Mouse (Mus musculus): ENCODE measurements around the gene Slmap. TPM values are rescaled to one million over a fixed set of nuclear protein-coding genes. Genes with fewer than 3 reads are reported as not detected.
"Not testable (repeated sequence)": the region's sequence is repeated elsewhere in the genome, so short reads cannot be mapped to it uniquely, and the experiment has no call there.

Gene Slmap
- polyA plus RNA-seq, 1 experiment = 13.3 TPM

- 69% methylated on average over 2 of the region's 2 CpGs for WGBS
- no peak for DNase-seq (ENCODE audit: low read depth, low spot score)
These were observed 102.4 kb downstream of the Slmap start for GRCm38 (mm10) chr14:26432320-26432719.

- WGBS = 87% methylated on average over 2 of the region's 2 CpGs
- DNase-seq (ENCODE audit: low read depth, low spot score) = no peak
These were observed 102.8 kb downstream of the Slmap start for GRCm38 (mm10) chr14:26431919-26432318.

- DNase-seq (ENCODE audit: low read depth, low spot score) = no peak
- 42% methylated on average over 2 of the region's 2 CpGs for WGBS
These were observed 114.5 kb downstream of the Slmap start for GRCm38 (mm10) chr14:26420231-26420630.

- WGBS = 78% methylated on average over 5 of the region's 5 CpGs
- no peak for DNase-seq (ENCODE audit: low read depth, low spot score)
These were observed 116.8 kb downstream of the Slmap start for GRCm38 (mm10) chr14:26417956-26418355.

DNA sequence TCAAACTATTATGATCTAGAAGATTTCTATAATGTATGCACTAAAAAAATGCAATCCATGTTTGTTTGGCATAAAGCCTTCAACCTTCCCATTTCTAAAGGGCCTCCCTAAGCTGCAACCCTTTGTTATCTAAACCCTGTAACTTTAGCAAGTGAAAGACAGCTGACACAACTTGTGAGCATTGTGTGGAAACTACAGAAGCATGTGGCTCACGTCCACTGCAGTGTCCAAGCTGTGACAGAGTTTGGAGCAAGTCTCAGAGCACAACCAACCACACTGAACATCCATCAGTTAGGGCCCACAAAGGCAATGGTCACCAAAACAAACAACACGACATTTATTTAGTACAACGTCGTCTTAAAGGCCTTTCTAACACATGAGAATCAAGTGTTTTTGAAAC, 117.6 kb downstream of the Slmap start:
- no peak for DNase-seq (ENCODE audit: low read depth, low spot score)
- WGBS = 68% methylated on average over 4 of the region's 4 CpGs

- 46% methylated on average over 1 of the region's 1 CpGs for WGBS
- no peak for DNase-seq (ENCODE audit: low read depth, low spot score)
These were observed 121.2 kb downstream of the Slmap start for GRCm38 (mm10) chr14:26413581-26413980.

GRCm38 (mm10) chr14:26406746-26407145, 128.0 kb downstream of the Slmap start:
- 94% methylated on average over 7 of the region's 7 CpGs for WGBS

GRCm38 (mm10) chr14:26398508-26399160, 136.1 kb downstream of the Slmap start:
- 96% methylated on average over 7 of the region's 7 CpGs for WGBS

More at GRCm38 (mm10) chr14:26406746-26407145, 128.0 kb downstream of the Slmap start:
- no peak for DNase-seq (ENCODE audit: low read depth, low spot score)

DNA sequence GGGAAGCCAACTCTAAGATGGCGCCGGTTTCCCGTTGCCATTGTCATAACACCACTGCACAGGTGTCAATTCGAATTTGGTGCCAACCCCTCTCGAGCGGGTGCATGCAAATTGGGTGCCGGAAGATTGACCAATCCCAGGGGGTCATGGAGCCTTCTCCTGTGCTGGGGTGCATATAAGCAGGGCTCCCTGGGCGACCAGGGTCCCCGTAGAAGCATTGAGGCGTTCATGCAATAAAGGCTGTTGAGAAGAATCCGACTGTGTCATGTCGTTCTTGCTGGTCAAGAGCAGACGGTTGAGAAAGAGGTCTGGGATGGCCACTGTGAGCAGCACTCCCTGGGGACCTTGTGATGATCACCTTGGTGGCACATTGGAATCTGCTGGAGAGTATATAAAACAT, 142.9 kb downstream of the Slmap start:
- WGBS = 95% methylated on average over 13 of the region's 13 CpGs
- DNase-seq (ENCODE audit: low read depth, low spot score) = no peak

More at GRCm38 (mm10) chr14:26398508-26399160, 136.1 kb downstream of the Slmap start:
- no peak for DNase-seq (ENCODE audit: low read depth, low spot score)

DNA sequence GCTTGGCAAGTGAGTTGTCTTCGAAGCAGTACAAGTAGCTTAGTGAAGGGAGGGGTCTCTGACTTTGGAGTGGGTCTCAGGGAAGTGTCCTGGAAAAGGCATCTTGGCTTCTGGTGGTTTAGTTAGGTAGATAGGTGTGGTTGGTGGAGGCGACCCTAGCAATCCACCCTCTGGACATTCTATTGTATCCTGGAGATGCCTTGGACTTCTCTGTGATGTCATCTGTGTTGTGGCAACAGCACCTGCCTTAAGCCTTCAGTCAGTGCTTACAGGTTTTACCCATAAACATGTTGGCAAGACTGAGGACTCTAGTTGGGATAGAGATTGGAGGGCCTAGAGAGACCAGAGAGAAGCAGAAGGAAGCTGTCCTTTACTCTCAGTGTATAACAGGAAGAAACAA, 145.8 kb downstream of the Slmap start:
- 92% methylated on average over 2 of the region's 2 CpGs for WGBS
- DNase-seq (ENCODE audit: low read depth, low spot score) = not testable (repeated sequence)

GRCm38 (mm10) chr14:26386999-26387398, 147.7 kb downstream of the Slmap start:
- not testable (repeated sequence) for DNase-seq (ENCODE audit: low read depth, low spot score)

DNA sequence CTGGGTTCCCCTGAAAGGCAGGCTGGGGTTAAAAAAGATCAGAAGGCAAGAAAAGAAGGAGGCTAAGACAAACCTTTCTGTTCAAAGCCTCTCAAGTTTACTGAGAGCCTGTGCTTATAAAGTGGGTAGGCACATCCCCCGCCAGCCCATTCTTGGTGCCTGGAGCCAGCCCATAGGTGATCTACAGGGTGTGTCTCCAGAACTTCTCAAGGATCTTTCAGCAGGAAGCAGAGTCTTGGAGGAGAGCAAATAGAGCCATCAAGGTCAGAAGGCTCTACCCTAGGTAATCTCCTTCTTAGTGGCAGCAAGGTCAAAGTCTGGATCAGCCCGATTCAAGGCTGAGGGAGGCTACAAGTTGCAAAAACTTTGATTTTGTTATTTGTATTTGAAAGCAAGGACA, 149.1 kb downstream of the Slmap start:
- DNase-seq (ENCODE audit: low read depth, low spot score) = not testable (repeated sequence)
- 34% methylated on average over 2 of the region's 2 CpGs for WGBS

More at GRCm38 (mm10) chr14:26386999-26387398, 147.7 kb downstream of the Slmap start:
- 43% methylated on average over 5 of the region's 5 CpGs for WGBS

- WGBS = 30% methylated on average over 3 of the region's 3 CpGs
These were observed 155.7 kb downstream of the Slmap start for GRCm38 (mm10) chr14:26379071-26379470.

GRCm38 (mm10) chr14:26376652-26377051, 158.1 kb downstream of the Slmap start:
- DNase-seq (ENCODE audit: low read depth, low spot score) = peak; percentile 13

More at GRCm38 (mm10) chr14:26379071-26379470, 155.7 kb downstream of the Slmap start:
- DNase-seq (ENCODE audit: low read depth, low spot score) = no peak

More at GRCm38 (mm10) chr14:26376652-26377051, 158.1 kb downstream of the Slmap start:
- WGBS = 3% methylated on average over 2 of the region's 2 CpGs

Other genes with a start within 250 kb of the Slmap start
- gene Dennd6a, start 38.9 kb upstream of the Slmap start, polyA plus RNA-seq (2012; rRNA removed) = 6.3 and 11.8 TPM in 2 replicates
- gene Arf4, start 103.1 kb upstream of the Slmap start, polyA plus RNA-seq (2012; rRNA removed) = 127 and 159 TPM in 2 replicates
- 3.6 and 6.4 TPM in 2 replicates for gene Pde12, start 135.0 kb upstream of the Slmap start, polyA plus RNA-seq (2012; rRNA removed)
- not detected in 2 replicates for gene Dnah12, start 158.3 kb upstream of the Slmap start, polyA plus RNA-seq (2012; rRNA removed)

Measured in large intestine, adult 2 months (tissue).